Mouse (Mus musculus) megakaryocyte, embryonic 14.5 days (primary cell): ENCODE measurements at regions not wholly inside any gene's neighbourhood (a gene's known extent, or its start where the extent isn't known, plus 50 kb on each side); places are given as distances from the start of the nearest gene placed in this dataset.

ENCODE experiments used
- FLI1 ChIP-seq: IDR thresholded peaks from 2 replicates; pipeline ENCODE4 v1.6.1; 2012; ENCODE audit warnings: low read length, inconsistent platforms, mixed read lengths
- GATA1 ChIP-seq: IDR thresholded peaks from 3 replicates; pipeline ENCODE4 v1.6.1; 2012; ENCODE audit warnings: mixed read lengths, low read length, inconsistent platforms, borderline replicate concordance

GRCm38 (mm10) chr17:84039444-84039843, 148.3 kb downstream of the Zfp36l2 start:
- TF ChIP-seq GATA1 (no peak), FLI1 (no peak)
